7 mouse cellular contexts compared by ENCODE assay signal in the genomic region with DNA sequence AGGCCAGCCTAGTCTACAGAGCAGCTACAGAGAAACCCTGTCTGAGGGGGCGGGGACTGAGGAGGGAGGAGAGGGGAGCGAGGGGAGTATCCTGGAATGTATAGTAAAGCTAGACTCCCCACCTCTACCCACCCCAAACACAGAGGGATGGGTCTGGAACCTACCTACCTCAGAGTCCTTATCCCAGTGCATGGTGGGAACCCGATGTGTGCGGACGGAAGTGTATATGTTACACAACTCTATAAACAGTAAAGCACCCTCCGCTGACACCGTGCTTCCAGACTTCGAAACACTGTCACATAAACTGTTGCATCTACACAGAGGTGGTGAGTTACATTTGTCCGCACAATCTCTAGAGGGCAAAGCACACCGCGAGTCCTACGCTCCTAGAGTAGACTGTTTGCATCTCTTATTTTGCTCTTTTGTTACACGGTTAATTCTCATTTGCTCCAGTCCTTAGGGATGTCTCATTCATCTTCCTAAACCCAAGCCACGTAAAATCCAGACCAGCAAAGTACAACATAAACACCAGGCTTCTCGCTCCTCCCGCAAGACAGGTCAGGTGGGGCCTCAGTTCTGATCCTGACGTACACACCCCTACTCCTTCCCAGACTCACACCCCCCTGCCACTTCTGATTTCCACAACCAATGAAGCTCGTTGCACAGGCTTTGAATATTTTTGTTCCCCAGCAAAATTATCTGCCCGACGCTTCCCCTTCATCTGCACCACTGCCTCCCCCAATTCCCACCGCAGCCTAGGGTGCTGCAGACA. TPM values are rescaled to one million over a fixed set of nuclear protein-coding genes. Genes with fewer than 3 reads are reported as not detected.
DNase-seq lines count a peak whose midpoint lies in the region; ATAC-seq and TF ChIP-seq lines count a peak whose summit lies in the region.

No protein-coding gene starts in this region.

- DNase-seq in CD4-positive helper T cell, adult 2 months (ENCODE audit: low read depth, low spot score) = peak; percentile 49
- DNase-seq in ES-E14 (ENCODE audit: low read depth, low spot score) = peak; percentile 40
- DNase-seq in limb, embryonic 14.5 days (ENCODE audit: low spot score) = peak; percentile 21
- peak; percentile 35 for DNase-seq in midbrain, embryonic 14.5 days
- peak; percentile 27 to 33 for DNase-seq in thymus, postnatal 36 days

- peak; percentile 66 for ATAC-seq in common myeloid progenitor, adult 5-6 weeks (replicated peaks; ENCODE audit: low read depth, poor library complexity, severe bottlenecking)
- peak; percentile 32; the same call in 1 of the 2 replicates for ATAC-seq in heart, embryonic 15.5 days (replicated peaks; ENCODE audit: insufficient number of reproducible peaks, insufficient read depth, low FRiP score, low read depth)
- ATAC-seq in limb, embryonic 14.5 days (ENCODE audit: low FRiP score, low read depth) = peak; percentile 53
- peak; percentile 31 for ATAC-seq in midbrain, embryonic 14.5 days (ENCODE audit: low FRiP score, low TSS enrichment)

- no peak for TF ChIP-seq POLR2A in limb, embryonic 14.5 days (IDR thresholded peaks at IDR 0.05; ENCODE audit: borderline replicate concordance, extremely low read depth, insufficient read depth, insufficient read length)

- peaks cover 0 to 5% of the 10 kb centered on the region in 2 experiments; a peak in 3 of 4 replicates for H3K4me1 ChIP-seq in ES-E14 (ENCODE audit: control insufficient read depth in 2 of 2, insufficient read depth in 2 of 2, low read length in 2 of 2, poor library complexity in 1 of 2)
- H3K4me1 ChIP-seq in heart, embryonic 15.5 days (replicated peaks) = peaks cover 7% of the 10 kb centered on the region
- H3K4me1 ChIP-seq in limb, embryonic 14.5 days (ENCODE audit: control insufficient read depth, insufficient read depth, low read length) = 0 out of 2 replicates have a peak, but pooled peaks cover 5% of the 10 kb centered on the region
- H3K4me1 ChIP-seq in midbrain, embryonic 14.5 days (ENCODE audit: control insufficient read depth, insufficient read depth, low read length) = peaks cover 8% of the 10 kb centered on the region

- H3K9me3 ChIP-seq in ES-E14 (ENCODE audit: control insufficient read depth, insufficient read depth, low read depth, low read length) = no peaks in the 10 kb centered on the region
- no peaks in the 10 kb centered on the region for H3K9me3 ChIP-seq in heart, embryonic 15.5 days (replicated peaks)
- H3K9me3 ChIP-seq in limb, embryonic 14.5 days (ENCODE audit: control insufficient read depth, low read length) = no peaks in the 10 kb centered on the region
- no peaks in the 10 kb centered on the region for H3K9me3 ChIP-seq in midbrain, embryonic 14.5 days (ENCODE audit: control insufficient read depth, low read length)

- H3K27ac ChIP-seq in ES-E14 (ENCODE audit: insufficient read depth, low read depth, low read length, poor library complexity, severe bottlenecking) = peak overlapping the region; percentile 49; the same call in 1 of the 2 replicates
- peak overlapping the region; percentile 72 for H3K27ac ChIP-seq in heart, embryonic 15.5 days
- H3K27ac ChIP-seq in limb, embryonic 14.5 days (replicated peaks; ENCODE audit: low read depth, low read length) = no peak overlapping the region
- no peak overlapping the region for H3K27ac ChIP-seq in midbrain, embryonic 14.5 days (replicated peaks; ENCODE audit: low read depth, low read length)

- peak overlapping the region; percentile 97 for H3K4me2 ChIP-seq in heart, embryonic 15.5 days
- peak overlapping the region; percentile 96 for H3K4me2 ChIP-seq in limb, embryonic 14.5 days (replicated peaks; ENCODE audit: low read depth, low read length, severe bottlenecking)
- peak overlapping the region; percentile 99 for H3K4me2 ChIP-seq in midbrain, embryonic 14.5 days (ENCODE audit: low read length)

- peaks cover 2% of the 10 kb centered on the region; the same call in 1 of the 2 replicates for H3K36me3 ChIP-seq in ES-E14 (ENCODE audit: control insufficient read depth, insufficient read depth, low read length, poor library complexity, severe bottlenecking)
- no peaks in the 10 kb centered on the region for H3K36me3 ChIP-seq in heart, embryonic 15.5 days
- no peaks in the 10 kb centered on the region for H3K36me3 ChIP-seq in limb, embryonic 14.5 days (ENCODE audit: control insufficient read depth, insufficient read depth, low read length)
- H3K36me3 ChIP-seq in midbrain, embryonic 14.5 days (ENCODE audit: control insufficient read depth, insufficient read depth, low read length) = no peaks in the 10 kb centered on the region

- H3K27me3 ChIP-seq in heart, embryonic 15.5 days = no peaks in the 10 kb centered on the region
- no peaks in the 10 kb centered on the region for H3K27me3 ChIP-seq in limb, embryonic 14.5 days (ENCODE audit: control insufficient read depth, insufficient read depth, low read length)
- H3K27me3 ChIP-seq in midbrain, embryonic 14.5 days (ENCODE audit: control insufficient read depth, insufficient read depth, low read length) = no peaks in the 10 kb centered on the region

- H3K4me3 ChIP-seq in ES-E14 (ENCODE audit: insufficient read depth in 1 of 2, low read depth in 1 of 2, low read length in 2 of 2, poor library complexity in 1 of 2, severe bottlenecking in 1 of 2) = peak overlapping the region; percentile 88 to 91
- H3K4me3 ChIP-seq in heart, embryonic 15.5 days = peak overlapping the region; percentile 91
- peak overlapping the region; percentile 77 for H3K4me3 ChIP-seq in limb, embryonic 14.5 days (replicated peaks; ENCODE audit: low read length)
- H3K4me3 ChIP-seq in midbrain, embryonic 14.5 days (replicated peaks; ENCODE audit: low read depth, low read length) = peak overlapping the region; percentile 74

- in situ Hi-C loops in ES-E14 (cut with MboI; ENCODE audit: low sequenced_read_pairs in 2 of 2, unreplicated experiment in 2 of 2) = no loop called here

- under 1% methylated on average over 21 of the region's 21 CpGs for WGBS in heart, embryonic 15.5 days
- WGBS in limb, embryonic 14.5 days = under 1% methylated on average over 21 of the region's 21 CpGs
- under 1% methylated on average over 21 of the region's 21 CpGs for WGBS in midbrain, embryonic 14.5 days

- peak overlapping the region; percentile 91 for H3K9ac ChIP-seq in ES-E14 (ENCODE audit: insufficient read depth, low read depth, low read length, poor library complexity, severe bottlenecking)
- H3K9ac ChIP-seq in heart, embryonic 15.5 days = peak overlapping the region; percentile 80
- H3K9ac ChIP-seq in limb, embryonic 14.5 days (ENCODE audit: low read depth, low read length, severe bottlenecking) = peak overlapping the region; percentile 79
- peak overlapping the region; percentile 71 for H3K9ac ChIP-seq in midbrain, embryonic 14.5 days (replicated peaks; ENCODE audit: low read length)

TF ChIP-seq in ES-E14, 5 proteins besides CTCF, POLR2A, EP300 and RAD21:
- TF ChIP-seq MAFK (IDR thresholded peaks at IDR 0.05; ENCODE audit: insufficient read depth, low read depth, low read length) = no peak
- TF ChIP-seq CHD2 (IDR thresholded peaks at IDR 0.05; ENCODE audit: low read depth, low read length) = no peak
- no peak for TF ChIP-seq HCFC1 (IDR thresholded peaks at IDR 0.05; ENCODE audit: borderline replicate concordance, insufficient read depth, low read length)
- TF ChIP-seq ZNF384 (IDR thresholded peaks at IDR 0.05; ENCODE audit: low read depth, low read length) = no peak
- TF ChIP-seq ZC3H11A (IDR thresholded peaks at IDR 0.05; ENCODE audit: borderline replicate concordance, low read depth, low read length) = no peak

RNA-seq across cellular contexts. Expression of a gene that starts 0.7 kb away (rescaled TPM):
- 18.3 and 26.5 TPM in 2 replicates for total RNA-seq in ES-E14 (2012; rRNA removed)
- 41.1 and 52.2 TPM in 2 replicates for total RNA-seq in common myeloid progenitor, adult 5-6 weeks (2017)
- 9.1 and 11.1 TPM in 2 replicates for polyA plus RNA-seq in heart, embryonic 15.5 days (2015; fragmentation: Nextera tagmentation; extraction: Ambion mirVana)
- 9.6 and 9.8 TPM in 2 replicates for polyA plus RNA-seq in limb, embryonic 14.5 days (2012; rRNA removed)
- polyA plus RNA-seq in limb, embryonic 14.5 days (2014; fragmentation: Nextera tagmentation; extraction: Ambion mirVana) = 21.1 and 21.5 TPM in 2 replicates
- 14.4 and 21.5 TPM in 2 replicates for polyA plus RNA-seq in midbrain, embryonic 14.5 days (2014; fragmentation: Nextera tagmentation; extraction: Ambion mirVana)

RNA-seq across cellular contexts. Expression of a gene that starts 28.9 kb away (rescaled TPM):
- total RNA-seq in ES-E14 (2012; rRNA removed) = 13.1 and 18.7 TPM in 2 replicates
- 41.3 and 101 TPM in 2 replicates for total RNA-seq in common myeloid progenitor, adult 5-6 weeks (2017)
- polyA plus RNA-seq in heart, embryonic 15.5 days (2015; fragmentation: Nextera tagmentation; extraction: Ambion mirVana) = 19.8 and 27.9 TPM in 2 replicates
- 18.4 and 20.2 TPM in 2 replicates for polyA plus RNA-seq in limb, embryonic 14.5 days (2012; rRNA removed)
- polyA plus RNA-seq in limb, embryonic 14.5 days (2014; fragmentation: Nextera tagmentation; extraction: Ambion mirVana) = 29.7 and 31.3 TPM in 2 replicates
- 28.4 and 32.6 TPM in 2 replicates for polyA plus RNA-seq in midbrain, embryonic 14.5 days (2014; fragmentation: Nextera tagmentation; extraction: Ambion mirVana)

RNA-seq across cellular contexts. Expression of a gene that starts 29.0 kb away (rescaled TPM):
- total RNA-seq in ES-E14 (2012; rRNA removed) = 11.2 and 12.8 TPM in 2 replicates
- total RNA-seq in common myeloid progenitor, adult 5-6 weeks (2017) = 10.0 and 21.4 TPM in 2 replicates
- polyA plus RNA-seq in heart, embryonic 15.5 days (2015; fragmentation: Nextera tagmentation; extraction: Ambion mirVana) = 16.6 and 18.3 TPM in 2 replicates
- 18.2 and 19.3 TPM in 2 replicates for polyA plus RNA-seq in limb, embryonic 14.5 days (2012; rRNA removed)
- 14.6 and 16.4 TPM in 2 replicates for polyA plus RNA-seq in limb, embryonic 14.5 days (2014; fragmentation: Nextera tagmentation; extraction: Ambion mirVana)
- polyA plus RNA-seq in midbrain, embryonic 14.5 days (2014; fragmentation: Nextera tagmentation; extraction: Ambion mirVana) = 20.7 and 28.0 TPM in 2 replicates

Comparison
In these comparisons a context has a peak if more than half of its experiments do, and no peak if none do; other contexts are left out.
1. H3K27ac ChIP-seq: peak in ES-E14 (single experiment) and heart, embryonic 15.5 days (single experiment); none in limb, embryonic 14.5 days (single experiment) and midbrain, embryonic 14.5 days (single experiment).
2. Peak in every context shown above with its lines, with median percentiles within 50 percentile points of each other: DNase-seq, H3K4me3 ChIP-seq, H3K9ac ChIP-seq, ATAC-seq and H3K4me2 ChIP-seq.